Mouse (Mus musculus) ES-E14 (cell line): ENCODE measurements at regions not wholly inside any gene's neighbourhood (a gene's known extent, or its start where the extent isn't known, plus 50 kb on each side); places are given as distances from the start of the nearest gene placed in this dataset.

Source experiments
- DNase-seq: peaks from one replicate; pipeline ENCODE4 v3.0.0-alpha.2; 2013; ENCODE audit warnings: low read depth, low spot score
- H3K27ac ChIP-seq: 2 replicates; pipeline ENCODE4 v1.5.1; 2012; ENCODE audit warnings: low read depth, mild to moderate bottlenecking, low read length, moderate library complexity, mixed read lengths; ENCODE audit not compliant: poor library complexity, insufficient read depth, severe bottlenecking
- H3K36me3 ChIP-seq: 2 replicates; pipeline ENCODE4 v1.6.1; 2012; ENCODE audit warnings: mild to moderate bottlenecking, low read length, moderate library complexity, mixed read lengths; ENCODE audit not compliant: control insufficient read depth, poor library complexity, insufficient read depth, severe bottlenecking
- H3K4me1 ChIP-seq, 2 experiments: fragments of 150-350 bp in 1 of 2; sonication (generic) in 1 of 2; 2 replicates each; pipeline ENCODE4 v1.6.1; 2012; ENCODE audit warnings: low read length in 2 of 2, mild to moderate bottlenecking in 1 of 2, mixed read lengths in 1 of 2; ENCODE audit not compliant: control insufficient read depth in 2 of 2, insufficient read depth in 2 of 2, poor library complexity in 1 of 2
- H3K4me3 ChIP-seq, 2 experiments: fragments of 150-350 bp in 1 of 2; sonication (generic) in 1 of 2; 2 replicates each; pipeline ENCODE4 v1.5.1; 2012; ENCODE audit warnings: low read length in 2 of 2, low read depth in 1 of 2, mild to moderate bottlenecking in 1 of 2, mixed read lengths in 1 of 2; ENCODE audit not compliant: insufficient read depth in 1 of 2, poor library complexity in 1 of 2, severe bottlenecking in 1 of 2
- H3K9ac ChIP-seq: 2 replicates; pipeline ENCODE4 v1.6.1; 2012; ENCODE audit warnings: low read depth, mild to moderate bottlenecking, low read length, mixed read lengths; ENCODE audit not compliant: poor library complexity, insufficient read depth, severe bottlenecking
- H3K9me3 ChIP-seq: fragments of 150-350 bp; sonication (generic); 2 replicates; pipeline ENCODE4 v1.6.1; 2012; ENCODE audit warnings: low read depth, mild to moderate bottlenecking, low read length; ENCODE audit not compliant: control insufficient read depth, insufficient read depth
- CHD2 ChIP-seq: IDR thresholded peaks from 2 replicates; pipeline ENCODE4 v1.6.1; 2014; ENCODE audit warnings: mild to moderate bottlenecking, low read depth, low read length, inconsistent platforms
- HCFC1 ChIP-seq: IDR thresholded peaks from 2 replicates; pipeline ENCODE4 v1.6.1; 2012; ENCODE audit warnings: low read length, inconsistent platforms, borderline replicate concordance; ENCODE audit not compliant: insufficient read depth
- MAFK ChIP-seq: IDR thresholded peaks from 2 replicates; pipeline ENCODE4 v1.6.1; 2014; ENCODE audit warnings: mild to moderate bottlenecking, low read depth, low read length, inconsistent platforms; ENCODE audit not compliant: insufficient read depth
- ZC3H11A ChIP-seq: IDR thresholded peaks from 2 replicates; pipeline ENCODE4 v1.6.1; 2012; ENCODE audit warnings: low read depth, mild to moderate bottlenecking, inconsistent platforms, low read length, borderline replicate concordance
- ZNF384 ChIP-seq: IDR thresholded peaks from 2 replicates; pipeline ENCODE4 v1.6.1; 2012; ENCODE audit warnings: low read depth, low read length, inconsistent platforms
- in situ Hi-C, 2 experiments: fragments of 600-800 bp; cut with MboI; formaldehyde crosslinking; loops; one replicate each; pipeline ENCODE4 v1.15.1; 2025; ENCODE audit warnings: low sequenced_read_pairs in 2 of 2, inconsistent platforms in 1 of 2; ENCODE audit not compliant: unreplicated experiment in 2 of 2

DNA sequence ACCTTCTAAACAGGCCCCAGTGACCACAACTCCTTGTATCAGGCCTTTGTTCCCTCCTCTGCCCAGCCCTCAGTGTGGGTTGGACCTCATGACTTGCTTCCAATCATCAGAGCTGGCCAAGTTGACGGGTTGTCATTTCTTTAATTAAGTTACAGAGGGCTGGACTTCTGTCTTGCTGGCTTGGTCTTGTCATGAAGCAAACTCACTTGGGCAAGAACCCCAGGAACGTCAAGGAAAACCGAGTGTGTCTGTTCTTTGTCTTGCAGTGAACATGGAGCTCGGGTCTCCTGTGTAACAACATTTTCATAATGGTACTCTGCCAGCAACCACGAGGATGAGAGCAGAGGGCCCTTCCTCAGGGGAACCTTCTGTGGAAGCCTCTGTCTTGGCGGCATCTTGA is 107.3 kb upstream of the Lrig1 start:
- H3K4me1 ChIP-seq, result no peaks in the 10 kb centered on the region
- H3K9ac ChIP-seq, result no peak overlapping the region
- DNase-seq, result no peak
- no peak overlapping the region for H3K27ac ChIP-seq
- in situ Hi-C loops, result no loop called here
- no peak for TF ChIP-seq HCFC1
- TF ChIP-seq CHD2, result no peak
- no peak for TF ChIP-seq MAFK
- no peak for TF ChIP-seq ZC3H11A
- no peak for TF ChIP-seq ZNF384
- H3K36me3 ChIP-seq, result no peaks in the 10 kb centered on the region
- H3K9me3 ChIP-seq, result no peaks in the 10 kb centered on the region
- no peak overlapping the region for H3K4me3 ChIP-seq

GRCm38 (mm10) chr6:94806481-94807160 is 106.7 kb upstream of the Lrig1 start:
- in situ Hi-C loops, result no loop called here

GRCm38 (mm10) chr6:94805685-94806084 is 105.7 kb upstream of the Lrig1 start:
- Histone ChIP-seq H3K9me3 (no peaks in the 10 kb centered on the region), H3K4me3 (no peak overlapping the region), H3K4me1 (no peaks in the 10 kb centered on the region), H3K9ac (no peak overlapping the region), H3K27ac (no peak overlapping the region), H3K36me3 (no peaks in the 10 kb centered on the region)
- TF ChIP-seq MAFK (no peak), HCFC1 (no peak), ZC3H11A (no peak), ZNF384 (no peak)
- in situ Hi-C loops, result no loop called here
- no peak for DNase-seq

More at GRCm38 (mm10) chr6:94806481-94807160, 106.7 kb upstream of the Lrig1 start:
- Histone ChIP-seq H3K9ac (no peak overlapping the region), H3K36me3 (no peaks in the 10 kb centered on the region), H3K4me1 (no peaks in the 10 kb centered on the region), H3K9me3 (no peaks in the 10 kb centered on the region), H3K4me3 (no peak overlapping the region), H3K27ac (no peak overlapping the region)
- no peak for DNase-seq
- TF ChIP-seq ZC3H11A, result no peak
- no peak for TF ChIP-seq MAFK
- TF ChIP-seq ZNF384, result no peak
- TF ChIP-seq HCFC1, result no peak
- no peak for TF ChIP-seq CHD2

DNA sequence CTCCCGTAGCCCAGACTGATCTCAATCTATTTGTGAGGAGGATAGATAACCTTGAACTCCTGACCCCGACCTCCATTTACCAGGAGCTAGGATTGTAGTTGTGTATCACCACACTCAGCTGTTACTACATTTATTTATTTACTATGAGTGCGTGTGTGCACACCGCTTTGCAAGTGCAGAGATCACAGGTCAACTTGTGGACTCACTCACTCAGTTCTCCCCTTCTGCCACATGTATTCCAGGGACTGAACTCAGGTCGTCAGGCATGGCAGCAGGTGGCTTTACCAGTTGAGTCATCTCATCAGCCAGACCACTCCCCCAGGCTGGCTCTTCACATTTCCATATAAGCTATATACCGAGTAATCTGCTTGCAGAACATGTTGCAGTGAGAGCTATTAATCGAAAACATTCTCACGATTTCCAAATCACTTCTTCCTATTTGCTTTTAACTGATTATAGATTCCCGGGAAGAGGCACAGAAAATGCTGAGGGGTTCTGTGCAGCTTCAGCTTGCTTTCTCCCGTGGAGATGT is 104.4 kb upstream of the Lrig1 start:
- H3K4me1 ChIP-seq, result no peaks in the 10 kb centered on the region
- TF ChIP-seq HCFC1 (no peak), MAFK (no peak), ZC3H11A (no peak), ZNF384 (no peak), CHD2 (no peak)
- no peak overlapping the region for H3K27ac ChIP-seq
- no peaks in the 10 kb centered on the region for H3K36me3 ChIP-seq
- H3K4me3 ChIP-seq, result no peak overlapping the region
- in situ Hi-C loops, result no loop called here
- H3K9ac ChIP-seq, result no peak overlapping the region
- H3K9me3 ChIP-seq, result no peaks in the 10 kb centered on the region
- DNase-seq, result no peak

DNA sequence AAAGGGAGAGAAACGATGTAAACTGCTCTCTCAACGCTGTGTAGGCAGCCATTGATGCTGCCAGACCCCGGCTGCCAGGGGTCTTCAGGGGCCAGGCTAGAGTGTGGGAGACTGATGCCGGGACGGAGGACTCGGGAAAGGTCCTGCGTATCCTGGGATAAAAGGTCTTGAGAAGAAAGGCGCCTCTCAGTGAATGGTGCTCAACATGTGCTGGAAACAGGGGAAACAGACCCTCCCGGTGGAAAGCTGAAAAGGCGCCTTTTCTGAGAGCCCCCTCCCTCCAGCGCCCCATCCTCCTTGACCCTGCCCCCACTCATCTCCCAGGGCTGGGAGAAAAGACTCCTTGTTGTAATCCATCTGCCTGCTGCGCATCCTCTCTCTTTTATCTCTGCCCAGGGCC is 101.1 kb upstream of the Lrig1 start:
- Histone ChIP-seq H3K4me3 (no peak overlapping the region), H3K36me3 (no peaks in the 10 kb centered on the region), H3K27ac (no peak overlapping the region), H3K4me1 (no peaks in the 10 kb centered on the region), H3K9me3 (no peaks in the 10 kb centered on the region), H3K9ac (no peak overlapping the region)
- in situ Hi-C loops, result no loop called here
- DNase-seq, result no peak
- TF ChIP-seq ZC3H11A, result no peak
- no peak for TF ChIP-seq HCFC1
- no peak for TF ChIP-seq MAFK
- TF ChIP-seq CHD2, result no peak
- TF ChIP-seq ZNF384, result no peak
